Mouse (Mus musculus) ES-E14 (cell line): ENCODE measurements around the gene Tnr. TPM values are rescaled to one million over a fixed set of nuclear protein-coding genes. Genes with fewer than 3 reads are reported as not detected.

Experiments
- DNase-seq: peaks from one replicate; pipeline ENCODE4 v3.0.0-alpha.2; 2013; ENCODE audit warnings: low read depth, low spot score
- H3K27ac ChIP-seq: 2 replicates; pipeline ENCODE4 v1.5.1; 2012; ENCODE audit warnings: low read depth, mild to moderate bottlenecking, low read length, moderate library complexity, mixed read lengths; ENCODE audit not compliant: poor library complexity, insufficient read depth, severe bottlenecking
- H3K36me3 ChIP-seq: 2 replicates; pipeline ENCODE4 v1.6.1; 2012; ENCODE audit warnings: mild to moderate bottlenecking, low read length, moderate library complexity, mixed read lengths; ENCODE audit not compliant: control insufficient read depth, poor library complexity, insufficient read depth, severe bottlenecking
- H3K4me1 ChIP-seq, 2 experiments: fragments of 150-350 bp in 1 of 2; sonication (generic) in 1 of 2; 2 replicates each; pipeline ENCODE4 v1.6.1; 2012; ENCODE audit warnings: low read length in 2 of 2, mild to moderate bottlenecking in 1 of 2, mixed read lengths in 1 of 2; ENCODE audit not compliant: control insufficient read depth in 2 of 2, insufficient read depth in 2 of 2, poor library complexity in 1 of 2
- H3K4me3 ChIP-seq, 2 experiments: fragments of 150-350 bp in 1 of 2; sonication (generic) in 1 of 2; 2 replicates each; pipeline ENCODE4 v1.5.1; 2012; ENCODE audit warnings: low read length in 2 of 2, low read depth in 1 of 2, mild to moderate bottlenecking in 1 of 2, mixed read lengths in 1 of 2; ENCODE audit not compliant: insufficient read depth in 1 of 2, poor library complexity in 1 of 2, severe bottlenecking in 1 of 2
- H3K9ac ChIP-seq: 2 replicates; pipeline ENCODE4 v1.6.1; 2012; ENCODE audit warnings: low read depth, mild to moderate bottlenecking, low read length, mixed read lengths; ENCODE audit not compliant: poor library complexity, insufficient read depth, severe bottlenecking
- H3K9me3 ChIP-seq: fragments of 150-350 bp; sonication (generic); 2 replicates; pipeline ENCODE4 v1.6.1; 2012; ENCODE audit warnings: low read depth, mild to moderate bottlenecking, low read length; ENCODE audit not compliant: control insufficient read depth, insufficient read depth
- CHD2 ChIP-seq: IDR thresholded peaks from 2 replicates; pipeline ENCODE4 v1.6.1; 2014; ENCODE audit warnings: mild to moderate bottlenecking, low read depth, low read length, inconsistent platforms
- HCFC1 ChIP-seq: IDR thresholded peaks from 2 replicates; pipeline ENCODE4 v1.6.1; 2012; ENCODE audit warnings: low read length, inconsistent platforms, borderline replicate concordance; ENCODE audit not compliant: insufficient read depth
- MAFK ChIP-seq: IDR thresholded peaks from 2 replicates; pipeline ENCODE4 v1.6.1; 2014; ENCODE audit warnings: mild to moderate bottlenecking, low read depth, low read length, inconsistent platforms; ENCODE audit not compliant: insufficient read depth
- ZC3H11A ChIP-seq: IDR thresholded peaks from 2 replicates; pipeline ENCODE4 v1.6.1; 2012; ENCODE audit warnings: low read depth, mild to moderate bottlenecking, inconsistent platforms, low read length, borderline replicate concordance
- ZNF384 ChIP-seq: IDR thresholded peaks from 2 replicates; pipeline ENCODE4 v1.6.1; 2012; ENCODE audit warnings: low read depth, low read length, inconsistent platforms
- in situ Hi-C, 2 experiments: fragments of 600-800 bp; cut with MboI; formaldehyde crosslinking; loops; one replicate each; pipeline ENCODE4 v1.15.1; 2025; ENCODE audit warnings: low sequenced_read_pairs in 2 of 2, inconsistent platforms in 1 of 2; ENCODE audit not compliant: unreplicated experiment in 2 of 2
- total RNA-seq: library from RNA; depleted of rRNA; stranded (reverse); fragments of 300-350 nt; gene quantifications from 2 replicates; pipeline ENCODE4 v1.2.3, GENCODE M21; 2012

Gene Tnr
- total RNA-seq, 1 experiment, result not detected

DNA sequence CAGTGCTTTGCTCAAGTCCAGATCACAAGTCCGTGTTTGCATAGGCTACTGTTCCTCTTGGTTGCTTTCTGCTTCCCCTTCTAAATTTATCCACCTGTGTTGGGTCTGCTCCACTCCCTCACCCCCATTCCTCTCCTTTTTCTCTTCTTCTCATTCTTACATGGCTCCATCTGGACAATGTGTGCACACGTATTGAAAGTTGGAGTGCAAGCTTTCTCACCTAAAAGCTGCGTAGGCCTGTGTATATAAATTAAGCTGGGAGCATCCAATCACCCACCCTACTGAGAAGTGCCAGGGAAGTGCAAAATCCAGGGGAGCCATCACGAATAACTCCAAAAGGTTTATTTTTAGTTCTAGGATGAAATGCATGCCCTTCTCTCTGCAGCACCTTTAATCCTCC lies 264.7 kb downstream of the Tnr start:
- no peak overlapping the region for H3K9ac ChIP-seq
- DNase-seq, result no peak
- in situ Hi-C loops, result no loop called here
- no peak for TF ChIP-seq ZC3H11A
- TF ChIP-seq MAFK, result no peak
- no peaks in the 10 kb centered on the region for H3K9me3 ChIP-seq
- no peak overlapping the region for H3K27ac ChIP-seq
- no peaks in the 10 kb centered on the region for H3K4me1 ChIP-seq
- no peak overlapping the region for H3K4me3 ChIP-seq
- no peaks in the 10 kb centered on the region for H3K36me3 ChIP-seq

DNA sequence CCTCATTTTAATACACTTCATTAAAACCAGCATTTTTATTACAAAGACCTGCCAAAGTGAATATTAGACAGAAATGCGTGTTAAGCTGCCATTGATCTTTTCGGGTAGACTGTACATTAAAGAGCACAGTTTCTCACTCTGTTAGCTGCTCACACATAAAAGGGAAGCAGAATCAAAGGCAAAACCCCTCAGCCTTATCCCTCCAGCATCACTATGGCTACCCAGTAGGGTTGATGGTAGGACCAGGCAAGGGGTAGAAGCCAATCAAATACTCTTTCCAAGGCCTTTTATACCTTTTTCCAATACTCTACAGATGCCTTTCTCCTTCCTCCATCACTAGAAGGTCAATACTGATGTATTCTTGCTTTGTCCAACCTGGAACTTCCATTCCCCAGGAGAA lies 269.0 kb downstream of the Tnr start:
- no peaks in the 10 kb centered on the region for H3K9me3 ChIP-seq
- H3K4me3 ChIP-seq, result no peak overlapping the region
- in situ Hi-C loops, result no loop called here
- H3K27ac ChIP-seq, result no peak overlapping the region
- DNase-seq, result no peak
- no peaks in the 10 kb centered on the region for H3K36me3 ChIP-seq
- no peaks in the 10 kb centered on the region for H3K4me1 ChIP-seq
- no peak overlapping the region for H3K9ac ChIP-seq
- no peak for TF ChIP-seq HCFC1
- TF ChIP-seq CHD2, result no peak
- no peak for TF ChIP-seq ZC3H11A
- no peak for TF ChIP-seq ZNF384
- no peak for TF ChIP-seq MAFK

DNA sequence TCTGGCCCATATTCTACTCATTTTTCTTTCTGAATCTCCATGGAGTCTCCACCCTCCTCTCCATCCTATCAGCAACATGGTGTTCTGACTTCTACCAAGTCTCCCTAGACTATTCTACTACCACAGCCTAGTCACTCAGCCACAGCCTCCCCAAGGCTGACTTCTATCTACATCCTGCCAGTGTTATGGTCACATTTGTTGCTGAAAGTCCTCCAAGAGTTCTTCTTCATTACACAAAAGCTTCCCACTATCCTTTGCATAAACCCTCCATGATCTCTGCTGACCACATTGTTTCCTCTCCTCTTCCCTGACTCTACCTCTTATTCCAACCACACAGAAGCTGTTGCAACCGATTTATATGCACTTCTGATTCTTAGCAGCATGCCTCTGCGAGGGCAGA lies 272.5 kb downstream of the Tnr start:
- Histone ChIP-seq H3K9ac (no peak overlapping the region), H3K36me3 (no peaks in the 10 kb centered on the region), H3K27ac (no peak overlapping the region), H3K4me1 (no peaks in the 10 kb centered on the region), H3K4me3 (no peak overlapping the region), H3K9me3 (no peaks in the 10 kb centered on the region)
- no peak for DNase-seq
- TF ChIP-seq ZNF384 (no peak), HCFC1 (no peak), MAFK (no peak), CHD2 (no peak), ZC3H11A (no peak)
- in situ Hi-C loops, result no loop called here

DNA sequence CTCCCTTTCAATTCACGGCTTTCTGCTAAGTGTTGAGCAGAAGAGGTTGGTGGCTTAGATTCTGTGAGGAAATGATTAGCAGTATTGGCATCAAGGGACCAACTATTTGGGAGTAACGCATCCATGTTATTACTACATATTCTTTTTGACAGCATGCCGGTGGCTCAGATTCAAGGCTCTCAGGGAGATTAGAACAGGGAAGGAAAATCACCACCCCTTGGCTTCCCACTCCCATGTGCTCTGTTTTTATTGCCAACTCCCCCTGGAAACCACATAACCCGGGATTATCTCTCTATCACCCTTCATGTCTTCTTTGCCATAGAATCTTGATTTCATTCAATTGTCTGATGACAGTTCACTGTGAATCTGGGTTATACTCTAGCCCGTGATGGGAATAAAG lies 276.8 kb downstream of the Tnr start:
- Histone ChIP-seq H3K36me3 (no peaks in the 10 kb centered on the region), H3K9ac (no peak overlapping the region), H3K9me3 (no peaks in the 10 kb centered on the region), H3K27ac (no peak overlapping the region), H3K4me3 (no peak overlapping the region), H3K4me1 (no peaks in the 10 kb centered on the region)
- TF ChIP-seq HCFC1 (no peak), MAFK (no peak), CHD2 (no peak)
- DNase-seq, result no peak
- in situ Hi-C loops, result no loop called here

DNA sequence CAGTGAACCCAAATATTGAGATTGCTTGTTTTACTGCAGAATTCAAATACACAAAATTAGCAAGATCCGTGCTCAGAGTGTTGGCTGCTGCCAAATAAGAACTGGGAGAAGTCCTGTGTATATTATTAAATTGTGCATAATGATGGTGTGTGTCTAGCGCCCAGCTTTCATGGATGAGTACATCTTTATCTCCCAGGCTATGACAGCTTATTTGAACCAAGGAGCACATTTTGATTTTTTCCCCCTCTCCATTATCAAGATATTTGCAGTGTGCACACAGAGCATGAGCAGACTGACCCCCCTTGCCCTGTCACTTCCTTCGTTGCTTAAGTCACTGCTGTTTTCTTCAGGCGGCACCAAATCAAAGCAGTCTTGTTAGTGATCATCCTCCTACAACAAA lies 278.2 kb downstream of the Tnr start:
- in situ Hi-C loops, result no loop called here
- Histone ChIP-seq H3K4me1 (no peaks in the 10 kb centered on the region), H3K9me3 (no peaks in the 10 kb centered on the region), H3K36me3 (no peaks in the 10 kb centered on the region), H3K9ac (no peak overlapping the region), H3K4me3 (no peak overlapping the region), H3K27ac (no peak overlapping the region)
- DNase-seq, result no peak
- TF ChIP-seq MAFK, result no peak
- TF ChIP-seq ZC3H11A, result no peak
- no peak for TF ChIP-seq ZNF384
- no peak for TF ChIP-seq HCFC1
- no peak for TF ChIP-seq CHD2
